ENCODE assay signal across 16 mouse cellular contexts in the genomic region with DNA sequence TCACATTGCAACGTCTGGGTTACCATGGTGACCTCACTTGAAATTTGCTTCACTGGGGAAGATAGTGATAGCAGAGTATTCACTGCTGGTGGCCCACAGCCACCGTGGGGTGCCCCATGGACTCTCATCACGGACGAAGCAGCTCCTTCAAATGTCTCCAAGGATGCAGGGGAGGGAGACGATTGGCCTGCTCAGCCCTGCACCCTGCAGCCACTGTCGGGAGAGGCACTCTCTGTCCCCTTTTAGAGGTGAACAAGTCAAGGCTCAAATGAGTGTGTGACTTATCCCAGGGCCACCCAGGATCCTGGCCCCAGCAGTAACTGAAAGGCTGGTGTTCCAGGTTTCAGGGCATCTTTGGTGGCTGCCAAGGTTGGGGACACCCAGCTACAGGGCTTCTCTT.
"Had no signal": no experiment of that assay in that cellular context is flagged by ENCODE, and none has a peak within 500 bp of the region (broad histone marks: within the 10 kb centered on the region; RNA-seq: fewer than 3 reads in every experiment).

No protein-coding gene starts in this region.

- DNase-seq: retina, postnatal 1 day; right cerebral cortex, adult 18-20 months; right cerebral cortex, postnatal 14 days; right cerebral cortex, postnatal 25 days; right cerebral cortex, postnatal 4 days; spleen, adult 18-20 months; thymus, adult 18-20 months; thymus, adult 2 months; thymus, postnatal 14 days; thymus, postnatal 25 days; thymus, postnatal 36 days; thymus, postnatal 4 days had no signal

- H3K4me1 ChIP-seq: neural tube, embryonic 13.5 days; stomach, embryonic 15.5 days had no signal

- H3K27ac ChIP-seq: neural tube, embryonic 13.5 days; neural tube, embryonic 15.5 days; stomach, embryonic 15.5 days; stomach, postnatal 0 days had no signal

- H3K4me2 ChIP-seq: neural tube, embryonic 13.5 days; neural tube, embryonic 15.5 days; stomach, embryonic 15.5 days had no signal

- H3K4me3 ChIP-seq: neural tube, embryonic 13.5 days; neural tube, embryonic 15.5 days; stomach, embryonic 15.5 days had no signal

- H3K9ac ChIP-seq: neural tube, embryonic 13.5 days; neural tube, embryonic 15.5 days; stomach, embryonic 15.5 days had no signal

- H3K9me3 ChIP-seq: neural tube, embryonic 13.5 days; neural tube, embryonic 15.5 days; stomach, embryonic 15.5 days had no signal

- H3K27me3 ChIP-seq: neural tube, embryonic 13.5 days; neural tube, embryonic 15.5 days; stomach, embryonic 15.5 days had no signal

- H3K36me3 ChIP-seq: neural tube, embryonic 13.5 days; neural tube, embryonic 15.5 days; stomach, embryonic 15.5 days had no signal
